Mouse (Mus musculus): Measurements from ENCODE around the gene Ptpn6. TPM values are rescaled to one million over a fixed set of nuclear protein-coding genes. Genes with fewer than 3 reads are reported as not detected.

The Ptpn6 gene
- polyA plus RNA-seq, 1 experiment, result 24.2 TPM

DNA sequence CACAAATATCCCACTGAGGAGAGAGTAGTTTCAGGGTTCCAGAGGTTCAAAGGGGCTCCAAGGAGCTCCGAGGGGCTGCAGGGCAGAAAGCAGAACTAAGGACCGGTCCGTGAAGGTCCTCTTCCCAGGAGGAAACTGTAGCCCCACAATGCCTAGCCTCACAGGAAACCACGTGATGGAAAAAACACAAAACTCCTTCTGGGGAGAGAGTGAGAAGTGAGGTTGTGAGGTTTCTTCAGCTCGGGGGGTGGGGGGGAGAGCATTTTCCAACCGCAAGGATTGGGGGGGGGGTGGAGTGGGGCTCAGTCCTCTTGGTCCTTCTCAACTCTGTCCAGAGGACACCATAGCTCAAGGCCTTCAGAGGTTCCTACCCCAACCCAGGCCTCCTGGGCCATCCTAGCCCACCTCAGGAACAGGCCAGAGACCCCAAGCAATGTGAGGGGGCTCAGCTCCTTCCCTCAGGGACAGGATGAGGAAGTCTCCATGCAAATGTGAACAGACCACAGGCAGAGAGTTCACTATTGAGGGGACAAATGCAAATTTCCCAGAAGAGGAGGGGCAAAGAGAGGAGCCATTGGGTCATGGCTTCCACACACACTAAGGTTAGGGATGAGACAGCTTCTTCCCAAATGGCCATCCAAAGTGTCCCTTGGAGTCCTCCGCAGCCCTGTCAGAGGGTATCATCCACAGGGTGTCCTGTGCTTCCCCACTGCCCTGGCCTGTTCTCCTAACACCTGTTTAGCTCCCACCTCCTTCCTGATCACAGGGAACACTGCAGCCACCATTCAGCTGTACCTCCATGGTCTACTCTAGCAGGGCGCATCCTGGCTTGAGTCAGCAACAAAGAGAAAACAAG lies 8.4 kb downstream of the Ptpn6 start:
- no peak for DNase-seq (ENCODE audit: low read depth)

DNA sequence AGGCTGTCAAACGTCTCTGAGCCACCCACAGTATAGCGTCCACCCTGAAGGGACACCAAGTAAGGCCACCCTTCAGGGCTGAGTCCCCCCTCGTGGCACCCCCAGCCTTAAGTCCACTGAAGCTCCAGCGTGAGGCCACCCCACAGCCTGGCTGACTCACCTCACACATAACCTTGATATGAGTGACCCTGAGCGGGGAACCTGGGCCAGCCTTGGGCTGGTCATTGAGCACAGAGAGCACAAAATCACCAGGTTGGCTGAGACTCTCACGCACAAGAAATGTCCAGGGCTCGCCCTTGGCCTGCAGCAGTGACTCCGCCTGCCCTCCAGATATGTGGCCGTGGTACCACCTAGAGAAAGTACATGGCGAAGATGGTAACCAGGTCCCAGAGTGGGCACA lies 9.9 kb downstream of the Ptpn6 start:
- no peak for DNase-seq (ENCODE audit: low read depth)

DNA sequence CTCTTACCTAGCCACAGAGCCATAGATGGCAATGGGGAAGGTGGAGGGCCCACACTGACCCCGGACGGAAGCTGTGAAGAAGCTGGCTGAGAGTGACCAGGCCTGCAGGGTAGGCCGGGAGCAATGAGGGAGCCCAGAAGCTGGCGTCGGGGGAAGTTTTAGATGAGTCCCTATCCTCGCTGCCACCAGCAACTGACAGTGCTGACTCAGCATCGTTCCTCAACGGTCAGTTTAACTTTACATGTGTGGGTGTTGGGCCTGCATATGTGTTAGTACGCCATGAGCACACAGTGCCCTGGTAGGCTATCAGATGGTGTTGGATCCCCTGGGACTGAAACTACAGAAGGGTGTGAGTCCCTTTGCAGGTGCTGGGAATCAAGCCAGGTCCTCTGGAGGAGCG lies 14.0 kb downstream of the Ptpn6 start:
- no peak for DNase-seq (ENCODE audit: low read depth)

DNA sequence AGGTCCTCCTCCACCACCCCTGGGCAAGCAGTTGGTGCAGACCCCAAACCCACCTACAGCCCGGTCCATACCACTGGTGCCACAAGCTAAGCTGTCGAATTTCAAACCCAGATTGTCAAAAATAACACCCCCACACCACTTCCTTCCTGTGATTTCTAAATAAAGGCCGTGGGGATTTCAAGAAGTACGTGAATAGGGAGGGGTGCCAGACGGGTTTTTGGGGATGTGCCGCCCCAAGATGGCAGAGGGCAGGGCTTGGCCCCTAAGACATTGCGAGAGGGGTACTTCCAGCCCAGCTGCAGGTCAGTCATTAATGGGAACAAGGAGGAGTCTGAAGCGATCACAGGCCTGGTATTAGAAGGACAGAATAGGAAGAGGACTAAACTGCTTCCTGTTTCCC lies 15.0 kb downstream of the Ptpn6 start:
- DNase-seq (ENCODE audit: low read depth), result no peak

DNA sequence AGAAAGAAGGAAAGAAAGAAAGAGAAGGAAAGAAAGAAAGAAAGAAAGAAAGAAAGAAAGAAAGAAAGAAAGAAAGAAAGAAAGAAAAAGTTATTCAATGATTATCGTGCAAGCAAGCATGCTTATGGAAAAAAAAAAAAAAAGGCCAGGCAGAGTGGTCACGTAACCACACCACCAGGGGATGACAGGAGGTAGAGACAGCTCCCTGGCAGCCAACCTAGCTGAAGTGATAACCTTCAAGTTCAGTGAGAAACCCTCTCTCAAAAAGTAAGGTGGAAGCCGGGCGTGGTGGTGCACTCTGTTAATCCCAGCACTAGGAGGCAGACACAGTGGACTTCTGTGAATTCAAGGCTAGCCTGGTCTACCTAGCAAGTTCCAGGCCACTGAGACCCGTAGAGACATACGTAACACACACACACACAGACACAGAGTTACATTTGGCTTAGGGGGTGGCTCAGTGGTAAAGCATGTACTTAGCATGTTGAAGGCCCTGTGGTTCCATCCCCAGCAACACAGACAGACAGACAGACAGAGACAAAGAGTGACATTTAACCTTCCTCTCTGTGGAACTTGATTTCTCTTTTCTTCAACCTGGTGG lies 15.5 kb downstream of the Ptpn6 start:
- no peak for DNase-seq (ENCODE audit: low read depth)

DNA sequence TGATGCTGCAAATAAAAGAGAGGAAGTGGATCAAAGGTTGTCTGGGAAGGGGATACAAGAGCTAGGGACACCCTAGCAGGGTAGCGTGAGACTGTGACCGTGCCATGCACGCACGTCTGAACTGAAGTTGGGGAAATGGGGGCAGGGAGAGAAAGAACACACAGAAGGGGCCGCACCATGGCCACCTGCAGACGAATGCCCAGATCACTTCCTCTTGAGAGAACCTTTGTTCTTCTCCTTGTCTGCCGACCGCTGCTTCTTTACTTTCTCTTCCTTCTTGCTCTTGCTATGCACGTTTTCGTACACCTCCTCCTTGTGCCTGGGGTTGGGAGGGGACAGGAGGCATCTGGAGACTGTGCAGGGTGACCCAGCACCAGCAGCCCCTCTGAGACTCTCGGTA lies 17.6 kb downstream of the Ptpn6 start:
- no peak for DNase-seq (ENCODE audit: low read depth)

DNA sequence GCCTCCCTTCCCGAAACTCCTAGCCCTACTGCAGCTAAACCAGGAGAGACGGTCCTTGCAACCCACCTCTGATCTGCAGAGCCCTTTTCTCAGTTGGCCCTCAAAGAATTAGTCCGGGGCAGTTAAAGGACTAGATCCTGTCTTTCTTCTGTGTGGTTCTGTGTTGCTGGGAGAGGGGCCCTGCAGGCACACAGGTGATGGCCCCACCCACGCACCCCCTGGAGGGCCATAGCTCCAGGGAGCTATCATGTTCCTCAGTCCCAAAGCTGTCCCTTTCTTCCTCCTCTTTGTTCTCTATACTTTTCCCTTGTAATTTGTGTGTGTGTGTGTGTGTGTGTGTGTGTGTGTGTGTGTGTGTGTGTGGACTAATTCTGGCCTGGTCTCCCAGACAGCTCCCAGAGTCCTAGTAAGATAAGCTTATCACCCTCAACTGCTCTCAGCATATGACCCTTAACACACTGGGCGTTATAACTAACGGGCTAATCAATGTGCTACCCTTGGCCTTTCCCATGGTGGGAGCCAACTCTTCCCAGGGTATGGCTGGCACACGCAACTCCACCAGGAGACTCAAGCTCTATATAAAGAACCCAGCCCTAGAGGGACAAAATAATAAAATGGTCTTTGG lies 19.0 kb downstream of the Ptpn6 start:
- DNase-seq (ENCODE audit: low read depth), result no peak

DNA sequence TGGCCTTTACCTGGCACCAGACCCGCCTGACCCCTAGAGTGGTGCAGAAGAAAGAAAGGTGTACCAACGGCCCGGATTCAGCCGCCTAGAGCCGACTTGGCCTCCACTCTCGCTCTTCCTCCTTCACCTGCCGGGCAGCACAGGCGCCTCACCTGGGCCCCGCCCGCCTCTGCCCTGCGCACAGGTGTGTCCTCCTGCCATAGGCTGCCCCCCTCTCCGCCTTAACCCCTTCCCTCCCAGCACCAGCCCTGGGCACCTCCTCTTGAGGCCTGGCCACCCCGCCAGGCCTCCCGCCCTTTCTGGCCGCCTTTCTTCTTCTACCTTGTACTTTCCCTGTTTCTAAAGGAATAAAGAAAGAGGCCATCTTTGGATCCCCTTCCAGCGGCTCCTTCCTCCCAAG lies 19.8 kb downstream of the Ptpn6 start:
- no peak for DNase-seq (ENCODE audit: low read depth)

DNA sequence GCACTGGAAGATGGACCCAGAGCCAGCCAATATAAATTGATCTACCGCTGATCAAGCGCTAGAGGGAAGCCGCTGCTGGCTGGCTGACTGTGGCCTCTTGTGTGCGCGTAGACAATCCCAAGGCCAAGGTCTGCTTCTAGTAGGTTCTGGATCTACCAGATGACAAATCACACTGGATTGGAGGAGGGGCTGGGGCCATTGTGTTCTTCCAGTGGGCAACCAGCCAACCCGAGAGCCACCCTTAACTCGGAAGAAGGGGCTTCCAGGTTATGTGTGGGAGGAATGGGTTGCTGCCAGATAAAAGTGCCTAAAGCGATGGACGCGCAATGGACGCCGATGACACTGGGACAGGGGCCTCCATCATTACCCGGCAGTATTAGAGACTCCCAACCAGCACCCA lies 20.5 kb downstream of the Ptpn6 start:
- no peak for DNase-seq (ENCODE audit: low read depth)

DNA sequence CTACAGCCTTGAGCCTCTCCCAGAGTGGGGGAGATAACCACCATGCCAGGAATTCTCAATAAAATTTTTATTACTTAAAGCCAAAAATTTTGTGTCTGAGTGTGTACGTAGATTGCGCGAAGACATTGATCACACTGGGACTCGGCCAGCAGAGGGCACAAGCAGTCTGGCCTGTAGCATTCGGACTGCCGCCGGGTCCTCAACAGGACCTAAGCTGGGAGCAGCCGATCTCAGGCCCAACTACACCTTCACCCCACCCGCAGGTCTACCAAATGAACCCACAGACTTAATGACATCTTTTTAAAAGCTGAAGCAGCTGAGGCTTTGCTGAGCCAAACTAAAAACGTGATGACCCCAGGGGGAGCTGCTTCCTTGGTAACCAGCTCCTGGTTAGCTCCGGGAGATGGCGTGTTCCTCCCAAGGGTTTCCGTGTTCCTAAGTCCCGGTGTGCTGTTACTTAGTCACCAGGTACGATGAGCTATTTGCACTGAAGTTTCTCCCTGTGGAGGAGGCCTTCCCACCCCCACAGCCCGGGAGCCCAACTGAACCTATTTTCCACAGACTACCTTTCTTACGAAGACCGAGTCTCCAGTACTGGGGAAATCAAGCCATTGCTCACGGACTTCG lies 21.5 kb downstream of the Ptpn6 start:
- no peak for DNase-seq (ENCODE audit: low read depth)

DNA sequence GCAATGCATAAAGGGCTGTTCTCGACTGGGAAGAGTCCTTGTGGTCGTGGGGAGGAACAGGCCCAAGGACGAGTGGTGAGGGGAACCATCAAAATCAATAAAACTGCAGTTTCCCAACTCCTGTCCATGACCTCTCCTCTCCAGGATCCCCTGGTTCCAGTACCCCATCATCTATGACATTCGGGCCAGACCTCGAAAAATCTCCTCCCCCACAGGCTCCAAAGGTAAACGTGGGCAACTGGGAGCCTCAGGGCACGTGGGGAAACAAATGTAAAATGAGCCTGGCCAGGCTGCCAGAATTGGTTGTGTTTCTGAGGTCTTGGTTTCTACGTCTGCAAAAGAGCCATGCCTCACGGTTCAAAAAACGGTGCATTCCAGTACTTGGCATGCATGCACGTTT lies 25.6 kb downstream of the Ptpn6 start:
- no peak for DNase-seq (ENCODE audit: low read depth)

DNA sequence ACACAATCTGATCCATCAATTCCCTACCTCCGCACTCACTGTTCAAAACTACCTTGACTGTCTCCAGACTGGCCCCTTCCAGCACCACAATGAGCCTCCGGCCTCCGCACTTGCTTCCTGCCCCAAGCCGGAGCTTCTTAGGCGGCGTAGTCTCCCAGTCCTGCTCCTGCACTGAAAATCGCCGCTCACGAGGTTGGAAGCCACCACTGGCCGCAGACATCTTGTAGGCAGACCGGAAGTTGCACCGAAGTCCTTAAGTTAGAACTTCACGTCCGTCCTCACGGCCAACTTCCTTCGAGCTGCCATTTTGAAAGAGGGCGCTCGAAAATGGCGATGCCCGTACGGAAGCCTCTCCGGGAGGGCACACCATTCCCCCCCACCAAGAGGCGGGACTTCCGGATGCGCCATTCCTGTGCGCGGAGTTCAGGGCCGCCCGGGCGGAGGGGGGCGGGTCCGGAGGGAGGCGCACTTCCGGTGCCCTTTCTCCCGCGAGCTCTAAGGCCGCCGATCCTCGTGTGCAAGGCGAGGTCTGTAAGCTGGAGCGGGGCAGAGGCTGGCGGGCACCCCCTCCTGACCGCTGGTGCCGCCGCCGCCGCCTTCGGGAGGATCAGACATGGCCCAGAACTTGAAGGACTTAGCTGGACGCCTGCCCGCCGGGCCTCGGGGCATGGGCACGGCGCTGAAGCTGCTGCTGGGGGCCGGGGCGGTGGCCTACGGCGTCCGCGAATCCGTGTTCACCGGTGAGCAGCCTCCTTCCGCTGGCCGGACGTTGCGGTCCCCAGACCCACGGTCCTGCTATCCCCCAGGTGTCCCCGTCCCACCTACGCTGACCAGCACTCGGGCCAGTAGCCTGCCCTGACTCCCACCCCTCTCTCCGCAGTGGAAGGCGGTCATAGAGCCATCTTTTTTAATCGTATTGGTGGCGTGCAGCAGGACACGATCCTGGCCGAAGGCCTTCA lies 26.4 kb downstream of the Ptpn6 start, which contains the start of the genes Emg1 and Phb2:
Emg1 (minus strand) TSS at position 355 of the 959 bp plus-strand sequence.
Phb2 (plus strand) TSS at position 513 of the 959 bp plus-strand sequence.
- DNase-seq (ENCODE audit: low read depth), result peak; percentile 82

DNA sequence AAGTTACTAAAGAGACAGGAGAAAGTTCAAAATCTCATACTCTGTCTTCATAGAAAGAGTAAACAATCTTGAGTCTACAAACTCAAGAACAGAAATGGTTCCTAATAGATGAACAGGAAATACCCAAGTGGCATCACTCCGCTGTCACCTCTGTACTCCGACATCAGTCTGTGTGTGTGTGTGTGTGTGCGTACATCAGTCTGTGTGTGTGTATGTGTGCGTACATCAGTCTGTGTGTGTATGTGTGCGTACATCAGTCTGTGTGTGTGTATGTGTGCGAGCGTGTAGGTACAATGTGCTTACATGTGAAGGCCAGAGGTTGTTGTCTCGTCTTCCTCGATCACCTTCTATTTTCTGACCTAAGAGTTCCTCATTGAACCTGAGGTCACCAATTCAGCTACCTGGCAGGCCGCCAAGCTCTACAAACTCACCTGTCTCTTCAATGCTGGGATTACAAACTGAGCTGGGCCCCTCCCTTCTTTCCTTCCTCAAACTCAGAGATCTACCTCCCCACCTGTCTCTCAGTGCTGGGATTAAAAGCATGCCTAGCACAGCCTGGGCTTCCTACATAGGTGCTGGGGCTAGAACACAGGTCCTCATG lies 30.1 kb downstream of the Ptpn6 start:
- DNase-seq (ENCODE audit: low read depth), result no peak

DNA sequence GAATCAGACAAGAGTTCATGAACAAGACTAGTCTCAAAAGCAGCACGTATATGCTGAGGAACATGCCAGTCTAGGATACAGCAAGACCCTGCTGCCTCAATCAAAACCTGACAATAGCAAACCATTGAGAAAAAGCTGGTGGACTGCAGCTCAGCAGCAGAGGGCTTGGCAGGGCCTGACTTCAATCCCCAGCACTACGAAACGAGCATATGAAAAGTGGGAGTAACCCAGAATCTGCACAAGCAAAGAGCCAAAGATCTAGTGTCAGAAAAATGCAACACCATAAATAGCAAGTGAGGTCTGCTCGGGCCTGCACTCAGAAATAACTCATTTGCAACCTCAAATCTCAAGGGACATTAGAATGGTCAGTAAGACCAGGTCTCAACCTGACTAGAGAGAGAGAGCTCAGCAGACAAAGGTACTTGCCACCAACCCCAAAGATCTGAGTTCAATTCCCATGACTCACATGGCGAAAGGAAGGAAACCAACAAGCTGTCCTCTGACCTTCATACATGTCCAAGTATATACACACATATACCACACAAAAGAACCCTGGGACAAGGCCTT lies 32.4 kb downstream of the Ptpn6 start:
- no peak for DNase-seq (ENCODE audit: low read depth)

DNA sequence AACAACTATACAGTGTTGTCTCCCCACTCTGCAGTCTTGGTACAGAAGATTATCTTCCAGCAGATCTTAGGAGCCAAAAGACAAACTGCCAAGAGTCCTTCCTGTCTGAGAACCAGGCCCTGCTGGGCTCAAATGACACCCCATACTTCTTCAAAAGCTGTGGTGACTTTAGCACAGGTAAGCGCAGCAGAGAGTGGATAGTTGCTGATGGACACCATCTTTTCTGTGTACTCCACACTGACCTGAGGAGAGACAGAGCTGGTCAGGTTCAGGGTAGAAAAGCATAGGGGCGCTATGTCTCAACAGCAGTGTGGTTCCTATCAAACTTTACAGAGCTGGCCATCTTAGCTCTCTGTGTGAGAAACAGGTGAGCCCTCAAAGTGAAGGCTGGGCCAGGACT lies 34.1 kb downstream of the Ptpn6 start:
- DNase-seq (ENCODE audit: low read depth), result no peak

DNA sequence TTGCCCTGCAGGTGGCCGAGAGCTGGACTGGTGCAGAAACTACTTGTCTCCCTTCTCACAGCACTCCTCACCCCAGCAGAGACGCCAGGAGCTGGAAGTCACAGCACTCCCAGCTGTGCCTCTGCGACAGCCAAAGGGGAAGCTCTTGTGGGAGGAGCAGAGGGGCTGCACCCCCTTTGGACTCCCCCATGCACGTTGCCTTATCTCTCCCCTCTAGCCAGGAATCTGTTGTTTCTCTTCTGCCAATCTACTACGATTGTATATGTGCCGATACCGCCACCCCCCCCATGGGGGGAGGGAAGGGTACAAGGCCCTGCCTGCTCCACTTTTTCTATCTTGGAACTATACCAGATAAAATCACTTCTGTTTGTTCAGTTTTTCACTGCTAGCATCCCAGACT lies 34.7 kb downstream of the Ptpn6 start:
- no peak for DNase-seq (ENCODE audit: low read depth)

DNA sequence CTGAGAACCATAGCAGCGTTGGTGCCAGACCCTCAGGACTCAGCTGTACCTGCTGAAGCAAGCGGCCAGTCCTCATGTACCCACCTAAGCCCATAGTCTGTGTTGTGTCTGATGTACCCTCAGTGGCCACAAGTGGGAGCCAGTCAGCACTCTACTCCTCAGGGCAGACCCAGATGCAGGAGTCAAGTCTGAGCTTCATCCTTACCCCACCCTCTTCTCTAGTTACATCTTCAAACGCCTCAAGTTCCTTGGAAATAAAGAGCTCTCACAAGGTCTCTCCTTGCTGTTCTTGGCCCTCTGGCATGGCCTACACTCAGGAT lies 35.8 kb downstream of the Ptpn6 start:
- DNase-seq (ENCODE audit: low read depth), result no peak

DNA sequence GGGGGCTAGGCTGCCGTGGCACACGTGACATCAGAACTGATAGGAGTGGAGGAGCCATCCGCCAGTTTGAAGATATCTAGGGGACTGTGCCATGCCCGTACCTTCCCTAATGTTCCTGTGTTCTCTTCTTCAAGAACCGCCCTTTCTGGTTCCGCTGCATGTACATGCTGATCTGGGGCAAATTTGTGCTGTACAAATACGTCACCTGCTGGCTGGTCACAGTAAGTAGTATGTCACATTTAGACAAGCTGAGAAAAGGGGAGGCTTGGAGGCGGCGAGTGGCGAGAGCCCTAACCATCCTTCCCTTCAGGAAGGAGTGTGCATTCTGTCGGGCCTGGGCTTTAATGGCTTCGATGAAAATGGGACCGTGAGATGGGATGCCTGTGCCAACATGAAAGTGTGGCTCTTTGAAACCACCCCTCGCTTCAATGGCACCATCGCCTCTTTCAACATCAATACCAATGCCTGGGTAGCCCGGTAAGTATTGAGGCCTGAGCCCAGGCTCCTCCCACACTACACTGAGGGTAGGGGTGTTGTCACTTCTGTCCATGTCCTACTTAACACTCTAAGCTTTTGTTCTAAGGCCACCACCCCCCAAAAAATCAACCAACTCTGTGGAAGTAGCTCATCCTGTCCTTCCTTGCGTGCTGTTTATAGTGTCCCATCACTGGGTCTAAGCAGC lies 36.3 kb downstream of the Ptpn6 start:
- no peak for DNase-seq (ENCODE audit: low read depth)

DNA sequence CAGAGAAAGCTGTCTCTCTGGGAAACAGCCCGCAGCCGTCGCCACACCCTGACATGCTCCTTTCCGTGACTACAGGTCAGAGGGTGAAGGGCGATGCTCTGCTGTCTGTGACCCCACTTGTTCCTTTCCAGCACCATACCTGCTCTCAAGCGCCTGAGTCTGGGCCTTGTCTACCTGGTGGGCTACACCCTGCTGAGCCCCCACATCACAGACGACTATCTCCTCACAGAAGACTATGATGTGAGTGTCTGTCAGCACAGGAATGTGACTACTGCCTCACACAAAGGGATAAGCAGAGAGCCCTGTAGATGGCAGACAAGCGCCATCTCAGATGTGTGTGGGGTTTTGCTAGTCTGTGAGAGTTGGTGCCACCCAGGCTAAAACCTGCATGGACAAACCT lies 37.2 kb downstream of the Ptpn6 start:
- DNase-seq (ENCODE audit: low read depth), result no peak

DNA sequence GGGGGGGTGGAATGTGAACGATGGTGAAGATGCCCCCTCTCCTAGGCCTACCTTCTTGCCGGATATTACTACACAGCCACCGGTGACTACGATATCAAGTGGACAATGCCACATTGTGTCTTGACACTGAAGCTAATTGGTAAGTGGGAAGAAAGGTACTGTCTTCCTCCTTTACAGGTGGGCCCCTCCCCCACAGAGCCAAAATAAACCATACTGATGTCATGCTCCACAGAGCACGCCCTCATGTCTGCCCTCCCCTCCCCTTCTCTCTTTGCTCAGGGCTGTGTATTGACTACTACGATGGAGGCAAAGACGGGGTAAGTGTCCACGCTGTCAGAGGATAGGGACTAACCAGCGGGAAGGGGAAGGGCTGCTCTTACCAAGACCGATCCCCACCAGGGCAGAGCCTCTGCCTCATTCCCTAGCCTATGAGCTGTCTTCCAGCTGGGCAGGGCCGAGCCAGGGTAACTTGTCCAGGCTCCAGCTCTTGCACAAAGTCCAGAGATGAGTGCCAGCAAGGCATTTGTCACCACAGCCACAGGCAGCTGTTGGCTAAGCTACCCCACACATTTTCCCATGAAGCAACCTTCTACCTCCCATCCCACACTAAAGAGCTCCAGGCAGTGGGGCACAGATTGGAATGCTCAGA lies 38.4 kb downstream of the Ptpn6 start:
- DNase-seq (ENCODE audit: low read depth), result peak; percentile 73

Measured in gonadal fat pad, adult 2 months (tissue).